Mouse (Mus musculus): Measurements from ENCODE around the gene Lmtk2. TPM values are rescaled to one million over a fixed set of nuclear protein-coding genes. Genes with fewer than 3 reads are reported as not detected.

Gene Lmtk2
- polyA plus RNA-seq (2012; rRNA removed) = 6.8 TPM in 2 replicates

DNA sequence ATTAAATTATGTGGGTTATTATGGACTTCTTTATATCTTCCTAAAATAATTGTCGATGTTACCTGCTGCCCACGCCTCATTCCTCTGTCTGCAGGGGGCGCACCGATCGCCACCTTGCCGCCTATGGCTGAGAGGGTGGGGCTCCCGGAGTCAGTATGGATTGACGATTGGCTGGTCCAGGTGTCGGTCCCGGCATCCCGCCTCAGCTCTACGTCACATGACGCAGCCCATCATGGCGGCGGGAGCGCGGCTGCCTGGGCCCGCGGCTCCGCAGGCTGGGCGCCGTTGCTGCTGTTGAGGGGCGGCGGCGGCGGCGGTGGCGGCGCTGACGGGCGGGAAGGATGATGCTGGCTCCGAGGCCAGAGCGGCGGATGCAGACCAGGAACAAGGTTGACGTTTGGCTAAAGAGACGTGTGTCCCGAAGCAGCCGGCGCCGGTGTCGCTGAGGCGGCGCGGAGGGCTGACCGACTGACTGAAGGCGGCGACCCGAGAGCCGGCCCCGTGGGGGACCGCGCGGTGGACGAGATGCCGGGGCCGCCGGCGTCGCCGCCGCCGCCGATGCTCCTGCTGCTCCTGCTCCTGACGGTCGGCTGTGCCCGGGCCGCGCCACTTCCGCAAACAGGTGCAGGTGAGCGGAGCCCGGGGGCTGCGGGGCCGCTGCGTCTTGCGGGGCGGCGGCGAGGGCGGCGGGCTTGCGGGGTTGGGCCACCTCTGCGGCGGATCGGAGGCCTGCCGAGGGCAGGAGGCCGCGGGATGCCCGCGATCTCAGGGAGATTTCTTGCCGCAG lies at the start of gene Lmtk2:
Lmtk2 (plus strand) TSS at position 288 of the 787 bp plus-strand sequence.

GRCm38 (mm10) chr5:144189950-144190583 lies 89.8 kb downstream of the Lmtk2 start, which contains the start of gene Bhlha15:
Gene Bhlha15 (plus strand): TSS chr5:144190286.

DNA sequence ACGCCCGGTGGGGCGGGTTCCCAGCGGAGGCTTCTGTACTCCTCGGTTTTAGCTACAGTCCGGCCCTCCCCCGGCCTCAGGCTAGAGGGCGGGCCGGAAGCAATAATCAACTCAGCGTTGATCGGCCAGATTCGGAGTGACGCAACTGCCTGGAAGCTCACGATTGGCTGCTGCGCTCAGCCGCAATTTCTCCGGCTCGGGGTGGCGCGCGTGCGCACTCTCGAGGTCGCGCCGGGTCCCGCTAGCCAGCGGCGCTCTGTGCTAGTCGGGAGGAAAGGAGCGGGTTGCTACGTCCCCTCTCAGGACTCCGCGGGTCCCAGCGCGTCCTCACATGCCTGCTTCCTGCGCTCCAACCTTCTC lies 123.2 kb downstream of the Lmtk2 start, which contains the start of gene Tecpr1:
Tecpr1 (minus strand) TSS at position 113 of the 360 bp plus-strand sequence.

Other genes starting within 250 kb of the Lmtk2 start
- 0.03 TPM in 2 replicates for gene Ankrd61, start 202.8 kb upstream of the Lmtk2 start, polyA plus RNA-seq (2012; rRNA removed)
- gene Aimp2, start 190.6 kb upstream of the Lmtk2 start, polyA plus RNA-seq (2012; rRNA removed) = 25.5 and 28.3 TPM in 2 replicates
- 0.28 and 0.49 TPM in 2 replicates for gene Pms2, start 190.5 kb upstream of the Lmtk2 start, polyA plus RNA-seq (2012; rRNA removed)
- gene Gm42421, start 172.3 kb upstream of the Lmtk2 start, polyA plus RNA-seq (2012; rRNA removed) = not detected in 2 replicates
- gene Rsph10b, start 167.4 kb upstream of the Lmtk2 start, polyA plus RNA-seq (2012; rRNA removed) = not detected in 2 replicates
- gene Ccz1, start 85.6 kb upstream of the Lmtk2 start, polyA plus RNA-seq (2012; rRNA removed) = 0.85 and 2.5 TPM in 2 replicates
- not detected in 2 replicates for gene Ocm, start 73.8 kb upstream of the Lmtk2 start, polyA plus RNA-seq (2012; rRNA removed)
- gene Bhlha15, start 89.8 kb downstream of the Lmtk2 start, polyA plus RNA-seq (2012; rRNA removed) = 11.5 and 17.3 TPM in 2 replicates
- 27.7 and 31.2 TPM in 2 replicates for gene Tecpr1, start 123.2 kb downstream of the Lmtk2 start, polyA plus RNA-seq (2012; rRNA removed)
- 162 and 333 TPM in 2 replicates for gene Bri3, start 144.0 kb downstream of the Lmtk2 start, polyA plus RNA-seq (2012; rRNA removed)